Mouse (Mus musculus) heart, adult 2 months (tissue): ENCODE data around the gene Bmpr1a.
"Not testable (repeated sequence)": the region's sequence is repeated elsewhere in the genome, so short reads cannot be mapped to it uniquely, and the experiment has no call there.

ENCODE experiments used
- CTCF ChIP-seq: fragments of 200-600 bp; IDR thresholded peaks from 2 replicates; pipeline ENCODE4 v1.8.1; 2022; ENCODE audit warnings: antibody characterized with exemption, mild to moderate bottlenecking, moderate library complexity
- POLR2A ChIP-seq: fragments of 200-500 bp; IDR thresholded peaks from 2 replicates; pipeline ENCODE4 v1.6.1; 2011; ENCODE audit warnings: mild to moderate bottlenecking, low read depth, low read length, control low read depth; ENCODE audit not compliant: insufficient read depth

DNA sequence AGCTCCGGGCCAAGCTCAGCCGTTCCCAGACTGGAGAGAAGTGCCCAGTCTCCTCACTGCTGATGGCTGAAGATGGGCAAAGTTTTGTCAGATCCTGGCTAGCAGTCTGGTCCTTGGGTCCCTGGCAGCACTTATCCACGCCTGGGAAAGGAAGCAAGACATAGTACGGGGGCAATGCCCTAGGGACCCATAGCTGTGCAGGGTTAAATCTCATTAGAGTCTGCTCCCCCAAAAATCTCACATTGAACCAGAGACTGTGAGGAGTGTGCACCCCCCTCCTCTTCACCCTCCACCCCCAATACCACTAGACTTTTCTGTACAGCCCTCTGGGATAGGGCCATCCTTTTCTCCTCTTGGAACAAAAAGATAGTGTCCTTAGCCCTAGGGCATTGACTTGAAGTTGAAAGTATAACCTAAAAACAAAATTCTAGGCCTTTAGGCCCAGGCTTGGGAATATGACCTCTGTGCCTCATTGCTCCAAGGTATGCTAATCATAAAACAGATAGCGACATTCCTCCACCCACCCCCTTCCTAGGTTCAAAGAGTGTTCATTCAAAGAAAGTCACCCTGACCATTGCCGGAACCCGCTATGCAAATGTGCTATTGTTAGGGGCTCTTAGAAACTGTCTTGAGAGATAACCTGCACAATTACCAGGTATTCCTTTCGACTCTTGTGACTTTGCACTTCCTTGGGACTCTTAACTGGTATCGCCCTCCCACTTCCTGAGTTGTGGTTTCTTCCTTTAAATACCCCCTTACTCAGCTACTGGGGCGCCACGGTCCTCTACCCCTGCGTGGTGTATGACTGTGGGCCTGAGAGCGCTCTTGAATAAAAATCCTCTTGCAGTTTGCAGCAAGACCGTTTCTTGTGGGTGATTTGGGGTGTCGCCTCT, 138.6 kb downstream of the Bmpr1a start:
- not testable (repeated sequence) for TF ChIP-seq CTCF, POLR2A
